Mouse (Mus musculus) lung, embryonic 14.5 days (tissue): Measurements from ENCODE around the gene Ano9. TPM values are rescaled to one million over a fixed set of nuclear protein-coding genes. Genes with fewer than 3 reads are reported as not detected.

Source experiments
- ATAC-seq: fragments of 200-750 bp; cut with Nextera tagmentation; 2 replicates; pipeline ENCODE4 v1.8.0; 2017; ENCODE audit warnings: mild to moderate bottlenecking, moderate TSS enrichment, moderate library complexity; ENCODE audit not compliant: insufficient read depth
- DNase-seq: peaks from one replicate; pipeline ENCODE4 v3.0.0-alpha.2; 2015
- H3K27ac ChIP-seq: fragments of 300-500 bp; sonication (generic); 2 replicates; pipeline ENCODE4 v1.5.1; 2014; ENCODE audit warnings: low read depth, mild to moderate bottlenecking, moderate library complexity
- H3K27me3 ChIP-seq: fragments of 300-500 bp; sonication (generic); 2 replicates; pipeline ENCODE4 v1.6.1; 2014; ENCODE audit warnings: low read length, control low read depth; ENCODE audit not compliant: insufficient read depth
- H3K36me3 ChIP-seq: fragments of 300-500 bp; sonication (generic); 2 replicates; pipeline ENCODE4 v1.6.1; 2014; ENCODE audit warnings: control low read depth; ENCODE audit not compliant: insufficient read depth
- H3K4me1 ChIP-seq: fragments of 300-500 bp; sonication (generic); 2 replicates; pipeline ENCODE4 v1.6.1; 2014; ENCODE audit warnings: antibody characterized with exemption, control low read depth; ENCODE audit not compliant: insufficient read depth
- H3K4me2 ChIP-seq: fragments of 300-500 bp; sonication (generic); 2 replicates; pipeline ENCODE4 v1.6.1; 2014; ENCODE audit warnings: mild to moderate bottlenecking
- H3K4me3 ChIP-seq: fragments of 300-500 bp; sonication (generic); 2 replicates; pipeline ENCODE4 v1.5.1; 2014; ENCODE audit warnings: low read depth, low read length
- H3K9ac ChIP-seq: fragments of 300-500 bp; sonication (generic); 2 replicates; pipeline ENCODE4 v1.6.1; 2014
- H3K9me3 ChIP-seq: fragments of 300-500 bp; sonication (generic); 2 replicates; pipeline ENCODE4 v1.6.1; 2016; ENCODE audit warnings: low read depth, low read length, control low read depth
- CTCF ChIP-seq: IDR thresholded peaks from 2 replicates; pipeline ENCODE4 v1.5.1; 2016; ENCODE audit warnings: antibody characterized with exemption, low read depth
- WGBS: fragments of 180-500 bp; shearing (Covaris S2); extraction: QIAGEN DNeasy Blood & Tissue Kit; methylation state at CpG from one replicate; pipeline ENCODE4 v1.1.7; 2014; 5-methylcytosine and 5-hydroxymethylcytosine counted together
- polyA plus RNA-seq: library from polyadenylated mRNA; unstranded; fragments of >200 nt; fragmentation: Nextera tagmentation; extraction: Ambion mirVana; gene quantifications from 2 replicates; pipeline ENCODE4 v1.2.1, GENCODE M21; 2014

Gene Ano9
- polyA plus RNA-seq, 1 experiment from 2014 or later: 4.2 TPM

GRCm38 (mm10) chr7:141092051-141092735 lies 25.4 kb downstream of the Ano9 start:
- no peaks in the 10 kb centered on the region for H3K36me3 ChIP-seq
- 7% methylated on average over 37 of the region's 37 CpGs for WGBS
- peak overlapping the region; percentile 14; the same call in 1 of the 2 replicates for H3K4me3 ChIP-seq
- DNase-seq (peak; percentile 86), ATAC-seq (peak; percentile 87)
- H3K4me2 ChIP-seq: peak overlapping the region; percentile 56
- no peak overlapping the region for H3K27ac ChIP-seq
- H3K9ac ChIP-seq: no peak overlapping the region
- TF ChIP-seq CTCF: peak; percentile 66
- peaks cover 4% of the 10 kb centered on the region; the same call in 1 of the 2 replicates for H3K4me1 ChIP-seq
- no peaks in the 10 kb centered on the region for H3K9me3 ChIP-seq
- H3K27me3 ChIP-seq: peaks cover 21% of the 10 kb centered on the region

GRCm38 (mm10) chr7:141090228-141090627 lies 27.4 kb downstream of the Ano9 start:
- Histone ChIP-seq H3K9me3 (no peaks in the 10 kb centered on the region), H3K9ac (no peak overlapping the region), H3K27ac (no peak overlapping the region), H3K36me3 (no peaks in the 10 kb centered on the region), H3K4me1 (peaks cover 4% of the 10 kb centered on the region; the same call in 1 of the 2 replicates), H3K4me3 (no peak overlapping the region), H3K27me3 (peaks cover 24% of the 10 kb centered on the region), H3K4me2 (no peak overlapping the region)
- ATAC-seq (no peak), DNase-seq (no peak)
- 65% methylated on average over 8 of the region's 8 CpGs for WGBS
- no peak for TF ChIP-seq CTCF

- Histone ChIP-seq H3K36me3 (no peaks in the 10 kb centered on the region), H3K4me3 (no peak overlapping the region), H3K27me3 (peaks cover 24% of the 10 kb centered on the region), H3K27ac (no peak overlapping the region), H3K9me3 (no peaks in the 10 kb centered on the region), H3K4me1 (peaks cover 4% of the 10 kb centered on the region; the same call in 1 of the 2 replicates), H3K9ac (no peak overlapping the region; the same call in 1 of the 2 replicates), H3K4me2 (no peak overlapping the region)
- TF ChIP-seq CTCF: no peak
- WGBS: 8% methylated on average over 18 of the region's 18 CpGs
- DNase-seq (no peak), ATAC-seq (no peak)
Measured at GRCm38 (mm10) chr7:141088473-141088872, 29.1 kb downstream of the Ano9 start.

GRCm38 (mm10) chr7:141087894-141088293 lies 29.7 kb downstream of the Ano9 start:
- Histone ChIP-seq H3K36me3 (no peaks in the 10 kb centered on the region), H3K9ac (no peak overlapping the region), H3K27ac (no peak overlapping the region), H3K4me3 (no peak overlapping the region), H3K27me3 (peaks cover 24% of the 10 kb centered on the region), H3K4me2 (no peak overlapping the region), H3K4me1 (peaks cover 4% of the 10 kb centered on the region; the same call in 1 of the 2 replicates), H3K9me3 (no peaks in the 10 kb centered on the region)
- 17% methylated on average over 8 of the region's 8 CpGs for WGBS
- DNase-seq (no peak), ATAC-seq (no peak)
- TF ChIP-seq CTCF: no peak

- peak overlapping the region; percentile 44 for H3K9ac ChIP-seq
- H3K27ac ChIP-seq: 0 out of 2 replicates have a peak overlapping the region, but pooled peaks have one; percentile 46
- H3K4me1 ChIP-seq: no peaks in the 10 kb centered on the region
- no peaks in the 10 kb centered on the region for H3K9me3 ChIP-seq
- peak overlapping the region; percentile 51 for H3K4me2 ChIP-seq
- H3K4me3 ChIP-seq: peak overlapping the region; percentile 37
- TF ChIP-seq CTCF: no peak
- peak; percentile 76 for ATAC-seq
- 22% methylated on average over 34 of the region's 34 CpGs for WGBS
- no peaks in the 10 kb centered on the region for H3K36me3 ChIP-seq
- no peaks in the 10 kb centered on the region for H3K27me3 ChIP-seq
- DNase-seq: peak; percentile 56
Measured at GRCm38 (mm10) chr7:141079481-141080449, 37.8 kb downstream of the Ano9 start.

- no peak for TF ChIP-seq CTCF
- H3K36me3 ChIP-seq: no peaks in the 10 kb centered on the region
- no peaks in the 10 kb centered on the region for H3K9me3 ChIP-seq
- H3K27ac ChIP-seq: no peak overlapping the region
- 76% methylated on average over 4 of the region's 4 CpGs for WGBS
- H3K4me1 ChIP-seq: no peaks in the 10 kb centered on the region
- H3K4me3 ChIP-seq: no peak overlapping the region
- DNase-seq (no peak), ATAC-seq (no peak)
- H3K27me3 ChIP-seq: no peaks in the 10 kb centered on the region
- no peak overlapping the region for H3K4me2 ChIP-seq
- H3K9ac ChIP-seq: no peak overlapping the region
Measured at GRCm38 (mm10) chr7:141078876-141079275, 38.7 kb downstream of the Ano9 start.

GRCm38 (mm10) chr7:141077841-141078240 lies 39.8 kb downstream of the Ano9 start, which contains the start of gene Pkp3:
Gene Pkp3 (plus strand): TSS chr7:141078218.
- no peaks in the 10 kb centered on the region for H3K27me3 ChIP-seq

More at GRCm38 (mm10) chr7:141077841-141078240, 39.8 kb downstream of the Ano9 start, which contains the start of gene Pkp3:
- Histone ChIP-seq H3K27ac (no peak within 1 kb of the TSS), H3K4me1 (no peaks in the 10 kb centered on the region), H3K4me2 (no peak within 1 kb of the TSS), H3K36me3 (no peaks in the 10 kb centered on the region), H3K4me3 (no peak within 1 kb of the TSS), H3K9ac (no peak within 1 kb of the TSS), H3K9me3 (no peaks in the 10 kb centered on the region)
- ATAC-seq (no peak), DNase-seq (no peak)
- TF ChIP-seq CTCF: no peak
- 89% methylated on average over 15 of the region's 15 CpGs for WGBS
